Mouse (Mus musculus) intestine, embryonic 14.5 days (tissue): ENCODE measurements at regions not wholly inside any gene's neighbourhood (a gene's known extent, or its start where the extent isn't known, plus 50 kb on each side); places are given as distances from the start of the nearest gene placed in this dataset.
"Not testable (repeated sequence)": the region's sequence is repeated elsewhere in the genome, so short reads cannot be mapped to it uniquely, and the experiment has no call there.

Experiments
- ATAC-seq: fragments of 200-750 bp; cut with Nextera tagmentation; replicated peaks from 2 replicates; pipeline ENCODE4 v1.8.0; 2017; ENCODE audit warnings: low read depth, moderate number of reproducible peaks, moderate TSS enrichment, moderate library complexity; ENCODE audit not compliant: low FRiP score, low TSS enrichment
- DNase-seq: peaks from one replicate; pipeline ENCODE4 v3.0.0-alpha.2; 2018; ENCODE audit warnings: low spot score
- H3K27ac ChIP-seq: fragments of 300-500 bp; sonication (generic); 2 replicates; pipeline ENCODE4 v1.5.1; 2014; ENCODE audit warnings: low read depth, mild to moderate bottlenecking, control low read depth
- H3K27me3 ChIP-seq: fragments of 300-500 bp; sonication (generic); replicated peaks from 2 replicates; pipeline ENCODE4 v1.6.1; 2014; ENCODE audit warnings: low read length, control low read depth; ENCODE audit not compliant: control insufficient read depth, insufficient read depth
- H3K36me3 ChIP-seq: fragments of 300-500 bp; sonication (generic); 2 replicates; pipeline ENCODE4 v1.6.1; 2014; ENCODE audit warnings: low read length, control low read depth; ENCODE audit not compliant: control insufficient read depth, insufficient read depth
- H3K4me1 ChIP-seq: fragments of 300-500 bp; sonication (generic); replicated peaks from 2 replicates; pipeline ENCODE4 v1.6.1; 2014; ENCODE audit warnings: low read length, control low read depth, mixed read lengths; ENCODE audit not compliant: control insufficient read depth, insufficient read depth
- H3K4me2 ChIP-seq: fragments of 300-500 bp; sonication (generic); 2 replicates; pipeline ENCODE4 v1.6.1; 2014; ENCODE audit warnings: low read length
- H3K4me3 ChIP-seq: fragments of 300-500 bp; sonication (generic); 2 replicates; pipeline ENCODE4 v1.5.1; 2014; ENCODE audit warnings: low read depth, low read length, control low read depth, mixed read lengths
- H3K9ac ChIP-seq: fragments of 300-500 bp; sonication (generic); 2 replicates; pipeline ENCODE4 v1.6.1; 2014; ENCODE audit warnings: mild to moderate bottlenecking, low read length
- H3K9me3 ChIP-seq: fragments of 300-500 bp; sonication (generic); 2 replicates; pipeline ENCODE4 v1.6.1; 2016; ENCODE audit warnings: low read length, control low read depth; ENCODE audit not compliant: control insufficient read depth
- WGBS: fragments of 180-500 bp; shearing (Covaris S2); extraction: QIAGEN DNeasy Blood & Tissue Kit; methylation state at CpG from one replicate; pipeline ENCODE4 v1.1.7; 2014; 5-methylcytosine and 5-hydroxymethylcytosine counted together

GRCm38 (mm10) chr5:105358902-105359301 lies 56.7 kb upstream of the Lrrc8b start:
- H3K27me3 ChIP-seq = no peaks in the 10 kb centered on the region
- H3K4me2 ChIP-seq = no peak overlapping the region
- no peaks in the 10 kb centered on the region for H3K4me1 ChIP-seq
- 75% methylated on average over 3 of the region's 3 CpGs for WGBS
- H3K9me3 ChIP-seq = no peaks in the 10 kb centered on the region
- no peak overlapping the region for H3K4me3 ChIP-seq
- no peak overlapping the region for H3K9ac ChIP-seq
- ATAC-seq (no peak), DNase-seq (no peak)
- no peaks in the 10 kb centered on the region for H3K36me3 ChIP-seq
- no peak overlapping the region for H3K27ac ChIP-seq

GRCm38 (mm10) chr5:105356393-105356792 lies 59.2 kb upstream of the Lrrc8b start:
- DNase-seq, H3K4me1 ChIP-seq, H3K9me3 ChIP-seq, ATAC-seq, H3K27ac ChIP-seq, H3K4me3 ChIP-seq, H3K27me3 ChIP-seq, H3K4me2 ChIP-seq, H3K9ac ChIP-seq, H3K36me3 ChIP-seq: not testable (repeated sequence)
- WGBS = 91% methylated on average over 1 of the region's 1 CpGs

DNA sequence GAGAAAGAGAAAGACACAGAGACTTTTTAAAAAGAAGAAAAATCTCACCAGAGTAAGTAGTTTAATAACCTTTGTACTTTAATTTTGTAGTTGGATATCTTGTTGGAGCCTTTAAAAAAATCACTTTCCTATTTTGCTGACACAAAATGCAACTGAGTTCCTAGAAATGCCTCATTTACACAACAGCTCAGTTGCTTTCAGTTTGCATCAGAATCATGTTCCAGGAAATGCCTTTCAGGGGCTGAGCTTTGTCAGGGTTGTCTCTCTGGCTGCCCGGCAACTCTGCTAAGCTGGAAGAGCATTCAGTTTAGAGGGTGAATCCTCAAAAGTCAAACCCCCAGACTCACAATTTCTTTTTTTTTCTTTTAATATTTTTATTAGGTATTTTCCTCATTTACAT lies 60.5 kb upstream of the Gbp6 start:
- Histone ChIP-seq H3K9ac (no peak overlapping the region), H3K4me2 (no peak overlapping the region), H3K4me1 (no peaks in the 10 kb centered on the region), H3K4me3 (no peak overlapping the region), H3K9me3 (no peaks in the 10 kb centered on the region), H3K36me3 (no peaks in the 10 kb centered on the region), H3K27me3 (no peaks in the 10 kb centered on the region), H3K27ac (no peak overlapping the region)
- ATAC-seq = no peak
- WGBS = 57% methylated on average over 1 of the region's 1 CpGs
- DNase-seq = no peak

- 0 out of 2 replicates have a peak, but pooled peaks have one; percentile 19 for ATAC-seq
- Histone ChIP-seq H3K36me3 (no peaks in the 10 kb centered on the region), H3K4me3 (no peak overlapping the region), H3K4me2 (no peak overlapping the region), H3K27ac (0 out of 2 replicates have a peak overlapping the region, but pooled peaks have one; percentile 3), H3K9ac (no peak overlapping the region), H3K9me3 (no peaks in the 10 kb centered on the region), H3K27me3 (no peaks in the 10 kb centered on the region), H3K4me1 (no peaks in the 10 kb centered on the region)
- DNase-seq = no peak
Observed at GRCm38 (mm10) chr5:105346463-105346862, 53.0 kb upstream of the Gbp6 start.

- not testable (repeated sequence) for H3K36me3 ChIP-seq, H3K4me3 ChIP-seq, H3K4me2 ChIP-seq, H3K27me3 ChIP-seq, DNase-seq, H3K9ac ChIP-seq, H3K9me3 ChIP-seq, ATAC-seq, H3K4me1 ChIP-seq
- WGBS = 40% methylated on average over 1 of the region's 1 CpGs
- H3K27ac ChIP-seq = 0 out of 2 replicates have a peak overlapping the region, but pooled peaks have one; percentile 3
Observed at GRCm38 (mm10) chr5:105345953-105346352, 52.5 kb upstream of the Gbp6 start.

DNA sequence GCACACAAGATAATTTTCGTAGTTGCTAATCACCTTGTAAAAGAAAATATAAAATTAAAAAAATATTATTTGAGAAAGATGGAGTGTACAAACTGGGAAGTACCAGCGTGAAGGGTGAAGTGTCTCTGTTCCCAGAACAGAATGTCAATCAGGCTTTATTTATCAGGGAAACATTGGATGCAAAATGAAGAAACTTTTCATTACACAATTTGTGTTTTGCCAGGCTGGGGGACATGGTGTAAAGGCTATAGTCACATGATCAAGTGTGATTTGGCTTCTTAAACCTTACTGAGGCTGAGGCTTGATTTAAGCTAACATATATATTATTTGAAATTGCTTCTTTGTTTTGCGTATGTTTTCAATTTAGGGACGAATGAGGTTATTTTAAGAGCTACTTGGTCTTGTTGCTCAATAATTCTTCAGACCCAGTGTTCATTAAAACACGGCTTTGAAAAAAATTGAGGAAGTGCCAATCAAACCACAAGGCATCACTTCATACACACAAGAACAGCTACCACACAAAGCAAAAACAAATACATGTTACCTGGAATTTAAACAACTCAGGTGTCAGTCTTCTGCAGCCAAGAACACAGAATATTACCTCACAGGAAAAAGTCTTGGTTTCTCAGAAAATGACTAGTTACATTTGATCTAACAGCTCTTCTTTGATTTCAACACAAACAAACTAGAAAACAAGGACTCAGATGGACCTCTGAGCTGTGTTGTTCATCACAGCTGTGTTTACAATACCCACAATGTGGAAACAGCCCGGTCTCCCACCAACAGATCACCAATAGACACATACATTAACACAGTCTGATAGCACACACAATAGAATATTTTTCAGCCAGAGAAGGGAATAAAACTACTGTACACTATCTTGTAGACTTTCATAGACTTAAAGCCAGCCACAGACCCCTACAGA lies 51.6 kb upstream of the Gbp6 start:
- H3K36me3 ChIP-seq = no peaks in the 10 kb centered on the region
- H3K4me2 ChIP-seq = no peak overlapping the region
- H3K9ac ChIP-seq = no peak overlapping the region
- H3K27me3 ChIP-seq = no peaks in the 10 kb centered on the region
- ATAC-seq = no peak
- no peaks in the 10 kb centered on the region for H3K9me3 ChIP-seq
- WGBS = 79% methylated on average over 6 of the region's 6 CpGs
- no peaks in the 10 kb centered on the region for H3K4me1 ChIP-seq
- DNase-seq = no peak
- no peak overlapping the region for H3K27ac ChIP-seq
- H3K4me3 ChIP-seq = no peak overlapping the region

GRCm38 (mm10) chr5:105343816-105344215 lies 50.3 kb upstream of the Gbp6 start:
- not testable (repeated sequence) for ATAC-seq, H3K27me3 ChIP-seq, H3K36me3 ChIP-seq, H3K9me3 ChIP-seq, H3K4me1 ChIP-seq, H3K4me3 ChIP-seq, H3K27ac ChIP-seq, H3K9ac ChIP-seq, DNase-seq, H3K4me2 ChIP-seq
- WGBS = 72% methylated on average over 2 of the region's 2 CpGs
